Comparison of ENCODE assay signal across 12 mouse cellular contexts in the genomic region with DNA sequence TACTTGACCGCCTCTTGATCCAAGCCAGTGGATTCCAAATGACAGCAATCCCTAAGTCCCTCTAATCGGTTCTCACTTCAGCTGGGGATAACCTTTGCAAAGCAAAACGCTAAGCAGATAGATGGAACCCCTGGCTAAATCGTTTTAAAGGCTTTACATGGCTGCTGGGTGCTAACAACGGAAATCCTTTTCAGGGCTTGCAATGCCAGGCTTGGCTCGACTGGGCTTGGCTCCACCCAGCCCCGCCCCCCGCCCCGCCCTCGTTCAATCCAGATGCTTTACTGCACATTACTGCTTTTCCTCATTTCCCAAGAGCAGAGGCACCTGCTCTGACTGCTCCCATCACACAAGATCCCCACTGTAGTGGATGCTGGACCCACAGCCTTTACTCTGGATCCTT. TPM values are rescaled to one million over a fixed set of nuclear protein-coding genes. Genes with fewer than 3 reads are reported as not detected.
DNase-seq lines count a peak whose midpoint lies in the region; ATAC-seq and TF ChIP-seq lines count a peak whose summit lies in the region.
"Had no signal": no experiment of that assay in that cellular context is flagged by ENCODE, and none has a peak within 500 bp of the region (broad histone marks: within the 10 kb centered on the region; RNA-seq: fewer than 3 reads in every experiment).

No protein-coding gene starts in this region.

- peak overlapping the region; percentile 45; the same call in 1 of the 2 replicates for H3K27ac ChIP-seq in hindbrain, embryonic 10.5 days
- no peak overlapping the region for H3K27ac ChIP-seq in hindbrain, embryonic 13.5 days
- H3K27ac ChIP-seq in CH12.LX (ENCODE audit: insufficient read depth, low read depth): no peak overlapping the region
- no peak overlapping the region for H3K27ac ChIP-seq in forebrain, embryonic 13.5 days
- H3K27ac ChIP-seq in neural tube, embryonic 15.5 days (replicated peaks): no peak overlapping the region
- H3K27ac ChIP-seq: hindbrain, embryonic 14.5 days; neural tube, embryonic 12.5 days had no signal

- no peak for TF ChIP-seq POLR2A in CH12.LX (IDR thresholded peaks at IDR 0.05; ENCODE audit: low read depth, low read length)

- no peaks in the 10 kb centered on the region for H3K36me3 ChIP-seq in hindbrain, embryonic 10.5 days
- H3K36me3 ChIP-seq in hindbrain, embryonic 13.5 days: no peaks in the 10 kb centered on the region
- H3K36me3 ChIP-seq in CH12.LX (replicated peaks in 1 of 2; ENCODE audit: control insufficient read depth in 1 of 2, insufficient read depth in 1 of 2, low read length in 1 of 2): no peaks in the 10 kb centered on the region
- H3K36me3 ChIP-seq in forebrain, embryonic 13.5 days (ENCODE audit: poor library complexity, severe bottlenecking): no peaks in the 10 kb centered on the region
- no peaks in the 10 kb centered on the region for H3K36me3 ChIP-seq in neural tube, embryonic 15.5 days
- H3K36me3 ChIP-seq: neural tube, embryonic 12.5 days had no signal

- H3K79me2 ChIP-seq in CH12.LX (replicated peaks; ENCODE audit: control insufficient read depth, extremely low read depth, insufficient read depth, poor library complexity, severe bottlenecking): no peaks in the 10 kb centered on the region

- peaks cover 25% of the 10 kb centered on the region for H3K4me1 ChIP-seq in hindbrain, embryonic 10.5 days (replicated peaks)
- H3K4me1 ChIP-seq in hindbrain, embryonic 13.5 days (replicated peaks): peaks cover 18% of the 10 kb centered on the region
- H3K4me1 ChIP-seq in CH12.LX (ENCODE audit: control insufficient read depth in 1 of 2, insufficient read depth in 2 of 2): peaks cover 4 to 13% of the 10 kb centered on the region in 2 experiments; a peak in 1 of 4 replicates
- peaks cover 27% of the 10 kb centered on the region for H3K4me1 ChIP-seq in forebrain, embryonic 13.5 days
- peaks cover 18% of the 10 kb centered on the region for H3K4me1 ChIP-seq in neural tube, embryonic 15.5 days

- intact Hi-C loops in left cerebral cortex, postnatal 36 days (cut with DNase I): no loop called here

- TF ChIP-seq EP300 in CH12.LX (IDR thresholded peaks at IDR 0.05; ENCODE audit: low read length): no peak

- peaks cover 39% of the 10 kb centered on the region for H3K27me3 ChIP-seq in hindbrain, embryonic 10.5 days (ENCODE audit: insufficient read depth, poor library complexity, severe bottlenecking)
- 0 out of 2 replicates have a peak, but pooled peaks cover 5% of the 10 kb centered on the region for H3K27me3 ChIP-seq in hindbrain, embryonic 13.5 days
- no peaks in the 10 kb centered on the region for H3K27me3 ChIP-seq in CH12.LX (replicated peaks)
- H3K27me3 ChIP-seq in forebrain, embryonic 13.5 days: peaks cover 11% of the 10 kb centered on the region
- H3K27me3 ChIP-seq in neural tube, embryonic 15.5 days (replicated peaks): no peaks in the 10 kb centered on the region; the same call in 1 of the 2 replicates

- TF ChIP-seq CTCF in CH12.LX (conservative IDR thresholded peaks at IDR 0.05 in 1 of 2, IDR thresholded peaks at IDR 0.05 in 1 of 2; ENCODE audit: low read depth in 2 of 2, low read length in 2 of 2): no peak

- TF ChIP-seq RAD21 in CH12.LX (IDR thresholded peaks at IDR 0.05; ENCODE audit: low read depth, low read length): no peak

- no peak overlapping the region for H3K4me2 ChIP-seq in hindbrain, embryonic 13.5 days
- H3K4me2 ChIP-seq in CH12.LX (ENCODE audit: insufficient read depth, low read depth, poor library complexity, severe bottlenecking): peak overlapping the region; percentile 10
- H3K4me2 ChIP-seq in forebrain, embryonic 13.5 days: peak overlapping the region; percentile 24
- H3K4me2 ChIP-seq in neural tube, embryonic 15.5 days: no peak overlapping the region
- H3K4me2 ChIP-seq: heart, embryonic 11.5 days; hindbrain, embryonic 14.5 days; neural tube, embryonic 12.5 days had no signal

- 24% methylated on average over 10 of the region's 10 CpGs for WGBS in hindbrain, embryonic 10.5 days
- 30% methylated on average over 10 of the region's 10 CpGs for WGBS in hindbrain, embryonic 13.5 days
- WGBS in forebrain, embryonic 13.5 days: 12% methylated on average over 10 of the region's 10 CpGs
- 27% methylated on average over 10 of the region's 10 CpGs for WGBS in neural tube, embryonic 15.5 days

- no peak for ATAC-seq in hindbrain, embryonic 13.5 days (ENCODE audit: low FRiP score)
- no peak for ATAC-seq in forebrain, embryonic 13.5 days
- ATAC-seq in neural tube, embryonic 15.5 days (ENCODE audit: low FRiP score): no peak

- no peaks in the 10 kb centered on the region for H3K9me3 ChIP-seq in hindbrain, embryonic 10.5 days
- no peaks in the 10 kb centered on the region for H3K9me3 ChIP-seq in hindbrain, embryonic 13.5 days
- no peaks in the 10 kb centered on the region for H3K9me3 ChIP-seq in CH12.LX (replicated peaks; ENCODE audit: low read length)
- no peaks in the 10 kb centered on the region; the same call in 1 of the 2 replicates for H3K9me3 ChIP-seq in forebrain, embryonic 13.5 days (replicated peaks)
- no peaks in the 10 kb centered on the region for H3K9me3 ChIP-seq in neural tube, embryonic 15.5 days (replicated peaks)
- H3K9me3 ChIP-seq: neural tube, embryonic 12.5 days had no signal

- in situ Hi-C loops in CH12.LX (cut with MboI; ENCODE audit: low pct_ligation_motif_present, low pct_unique_long_range_greater_than_20kb, low sequenced_read_pairs): no loop called here

- H3K9ac ChIP-seq in hindbrain, embryonic 13.5 days: no peak overlapping the region
- no peak overlapping the region for H3K9ac ChIP-seq in CH12.LX (ENCODE audit: insufficient read depth, low read depth)
- no peak overlapping the region for H3K9ac ChIP-seq in forebrain, embryonic 13.5 days
- H3K9ac ChIP-seq in neural tube, embryonic 15.5 days (replicated peaks): no peak overlapping the region
- H3K9ac ChIP-seq: hindbrain, embryonic 14.5 days; neural tube, embryonic 12.5 days had no signal

- DNase-seq in hindbrain, embryonic 10.5 days (ENCODE audit: low spot score): no peak
- no peak for DNase-seq in CH12.LX (ENCODE audit: extremely low read depth)
- DNase-seq in retina, postnatal 1 day: peak; percentile 88
- no peak for DNase-seq in left cerebral cortex, postnatal 36 days (ENCODE audit: low spot score in 2 of 2)
- DNase-seq: embryo, embryonic 11 days; kidney, postnatal 36 days had no signal

- dilution Hi-C loops in CH12.LX (cut with MboI; ENCODE audit: extremely low pct_ligation_motif_present, extremely low pct_unique_long_range_greater_than_20kb, low sequenced_read_pairs): no loop called here

- 0 out of 2 replicates have a peak overlapping the region, but pooled peaks have one; percentile 3 for H3K4me3 ChIP-seq in hindbrain, embryonic 10.5 days
- no peak overlapping the region for H3K4me3 ChIP-seq in hindbrain, embryonic 13.5 days
- peak overlapping the region in 1 of 3 experiments; percentile 9 for H3K4me3 ChIP-seq in CH12.LX (replicated peaks in 1 of 3; ENCODE audit: low read depth in 2 of 3, low read length in 2 of 3, poor library complexity in 1 of 3)
- no peak overlapping the region for H3K4me3 ChIP-seq in forebrain, embryonic 13.5 days
- no peak overlapping the region for H3K4me3 ChIP-seq in neural tube, embryonic 15.5 days (replicated peaks)
- H3K4me3 ChIP-seq: neural tube, embryonic 12.5 days had no signal

TF ChIP-seq in CH12.LX, 34 proteins besides CTCF, POLR2A, EP300 and RAD21:
- TF ChIP-seq RCOR1 (conservative IDR thresholded peaks at IDR 0.05; ENCODE audit: low read depth, low read length): no peak
- no peak for TF ChIP-seq MAFK (IDR thresholded peaks at IDR 0.05; ENCODE audit: insufficient replicate concordance, low read length)
- TF ChIP-seq POLR2AphosphoS2 (IDR thresholded peaks at IDR 0.05; ENCODE audit: low read depth, low read length): no peak
- no peak for TF ChIP-seq SMC3 (IDR thresholded peaks at IDR 0.05; ENCODE audit: low read depth, low read length)
- TF ChIP-seq CHD2 (IDR thresholded peaks at IDR 0.05; ENCODE audit: low read length): no peak
- no peak for TF ChIP-seq MYC (IDR thresholded peaks at IDR 0.05; ENCODE audit: low read depth, low read length)
- TF ChIP-seq KAT2A (IDR thresholded peaks at IDR 0.05; ENCODE audit: insufficient replicate concordance, low read length): no peak
- TF ChIP-seq ZC3H11A (IDR thresholded peaks at IDR 0.05; ENCODE audit: low read depth, low read length): no peak
- TF ChIP-seq USF2 (conservative IDR thresholded peaks at IDR 0.05; ENCODE audit: low read depth, low read length): no peak
- TF ChIP-seq GABPA (IDR thresholded peaks at IDR 0.05; ENCODE audit: insufficient replicate concordance, low read depth, low read length): no peak
- no peak for TF ChIP-seq NELFE (IDR thresholded peaks at IDR 0.05; ENCODE audit: low read depth, low read length)
- TF ChIP-seq USF1 (IDR thresholded peaks at IDR 0.05; ENCODE audit: low read depth, low read length): no peak
- no peak for TF ChIP-seq ELF1 (IDR thresholded peaks at IDR 0.05; ENCODE audit: low read depth, low read length)
- no peak for TF ChIP-seq UBTF (IDR thresholded peaks at IDR 0.05; ENCODE audit: low read depth, low read length)

RNA-seq across cellular contexts. Expression of a gene that starts 36.4 kb away (rescaled TPM):
- 269 and 272 TPM in 2 replicates for polyA plus RNA-seq in hindbrain, embryonic 10.5 days (2016; fragmentation: Nextera tagmentation; extraction: Ambion mirVana)
- polyA plus RNA-seq in hindbrain, embryonic 13.5 days (2015; fragmentation: Nextera tagmentation; extraction: Ambion mirVana): 256 and 260 TPM in 2 replicates
- total RNA-seq in CH12.LX (2012; rRNA removed) (131 and 141 TPM in 2 replicates), CH12.LX (2014; rRNA removed) (277 and 286 TPM in 2 replicates)
- polyA plus RNA-seq in CH12.LX (2012; ENCODE audit: insufficient read length, low read depth): 122 and 135 TPM in 2 replicates
- 235 and 239 TPM in 2 replicates for polyA plus RNA-seq in forebrain, embryonic 13.5 days (2015; fragmentation: Nextera tagmentation; extraction: Ambion mirVana)
- total RNA-seq in left cerebral cortex, postnatal 36 days (2021): 10 to 100 TPM; 56.2 to 63.1 TPM
- polyA plus RNA-seq in neural tube, embryonic 15.5 days (2015; fragmentation: Nextera tagmentation; extraction: Ambion mirVana): 215 and 221 TPM in 2 replicates

Comparison
In these comparisons a context has a peak if more than half of its experiments do, and no peak if none do; other contexts are left out.
1. H3K4me2 ChIP-seq: peak in CH12.LX (single experiment) and forebrain, embryonic 13.5 days (single experiment); none in hindbrain, embryonic 13.5 days (single experiment) and neural tube, embryonic 15.5 days (single experiment).